31 mouse cellular contexts compared by ENCODE assay signal in the genomic region with DNA sequence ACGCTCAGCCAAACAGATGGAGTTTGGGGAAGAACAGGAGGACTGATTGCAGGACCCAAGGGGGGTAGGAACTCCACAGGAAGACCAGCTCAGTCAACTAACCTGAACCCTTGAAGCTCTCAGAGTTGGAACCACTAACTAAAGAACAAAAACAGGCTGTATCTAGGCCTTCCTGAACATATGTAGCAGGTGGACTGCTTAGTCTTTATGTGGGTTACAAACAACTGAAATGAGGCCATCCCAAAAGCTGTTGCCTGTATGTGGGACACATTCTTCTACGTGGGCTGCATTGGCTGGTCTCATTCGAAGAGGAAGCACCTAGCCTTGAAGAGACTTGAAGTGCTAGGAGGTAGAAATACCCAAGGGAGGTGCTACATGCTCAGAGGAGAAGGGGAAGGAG.
"Had no signal": no experiment of that assay in that cellular context is flagged by ENCODE, and none has a peak within 500 bp of the region (broad histone marks: within the 10 kb centered on the region; RNA-seq: fewer than 3 reads in every experiment).

No protein-coding gene starts in this region.

- H3K9me3 ChIP-seq: limb, embryonic 10.5 days; limb, embryonic 12.5 days; limb, embryonic 13.5 days; limb, embryonic 15.5 days; liver, embryonic 12.5 days; liver, embryonic 13.5 days; liver, embryonic 15.5 days; lung, embryonic 15.5 days; megakaryocyte, embryonic 14.5 days; midbrain, embryonic 10.5 days; midbrain, embryonic 12.5 days; midbrain, embryonic 13.5 days; midbrain, embryonic 15.5 days had no signal

- DNase-seq: left cerebral cortex, postnatal 4 days; liver; liver, embryonic 13.5 days; liver, postnatal 0 days; lung, adult 18-20 months; lung, adult 2 months; lung, embryonic 14.5 days; lung, postnatal 10 days; lung, postnatal 14 days; lung, postnatal 36 days; lung, postnatal 4 days; midbrain, embryonic 14.5 days had no signal

- H3K4me3 ChIP-seq: limb, embryonic 10.5 days; limb, embryonic 12.5 days; limb, embryonic 13.5 days; limb, embryonic 15.5 days; liver, embryonic 12.5 days; liver, embryonic 13.5 days; liver, embryonic 15.5 days; lung, embryonic 15.5 days; megakaryocyte, embryonic 14.5 days; midbrain, embryonic 10.5 days; midbrain, embryonic 12.5 days; midbrain, embryonic 13.5 days; midbrain, embryonic 15.5 days; myocyte had no signal

- H3K27ac ChIP-seq: limb, embryonic 10.5 days; limb, embryonic 12.5 days; limb, embryonic 13.5 days; limb, embryonic 15.5 days; liver, embryonic 12.5 days; liver, embryonic 13.5 days; liver, embryonic 14.5 days; liver, embryonic 15.5 days; lung, embryonic 15.5 days; macrophage; midbrain, embryonic 10.5 days; midbrain, embryonic 12.5 days; midbrain, embryonic 13.5 days; midbrain, embryonic 15.5 days had no signal

- H3K27me3 ChIP-seq: limb, embryonic 12.5 days; limb, embryonic 13.5 days; limb, embryonic 15.5 days; liver, embryonic 12.5 days; liver, embryonic 13.5 days; liver, embryonic 15.5 days; lung, embryonic 15.5 days; megakaryocyte, embryonic 14.5 days; midbrain, embryonic 12.5 days; midbrain, embryonic 13.5 days; midbrain, embryonic 15.5 days had no signal

- ATAC-seq: liver, embryonic 12.5 days; liver, postnatal 0 days; lung, postnatal 0 days; midbrain, embryonic 13.5 days; midbrain, embryonic 15.5 days; midbrain, embryonic 16.5 days had no signal

- H3K36me3 ChIP-seq: limb, embryonic 10.5 days; limb, embryonic 12.5 days; limb, embryonic 13.5 days; limb, embryonic 15.5 days; liver, embryonic 12.5 days; liver, embryonic 13.5 days; liver, embryonic 15.5 days; lung, embryonic 15.5 days; midbrain, embryonic 10.5 days; midbrain, embryonic 12.5 days; midbrain, embryonic 13.5 days; midbrain, embryonic 15.5 days had no signal

- H3K9ac ChIP-seq: limb, embryonic 12.5 days; limb, embryonic 13.5 days; limb, embryonic 15.5 days; liver, embryonic 12.5 days; liver, embryonic 13.5 days; liver, embryonic 14.5 days; liver, embryonic 15.5 days; liver, postnatal 0 days; lung, embryonic 14.5 days; lung, embryonic 15.5 days; midbrain, embryonic 12.5 days; midbrain, embryonic 13.5 days; midbrain, embryonic 15.5 days had no signal

- H3K4me1 ChIP-seq: limb, embryonic 10.5 days; limb, embryonic 12.5 days; limb, embryonic 13.5 days; limb, embryonic 15.5 days; liver, embryonic 12.5 days; liver, embryonic 13.5 days; liver, embryonic 15.5 days; lung, embryonic 15.5 days; megakaryocyte, embryonic 14.5 days; midbrain, embryonic 10.5 days; midbrain, embryonic 12.5 days; midbrain, embryonic 13.5 days; midbrain, embryonic 15.5 days had no signal

- H3K4me2 ChIP-seq: limb, embryonic 12.5 days; limb, embryonic 13.5 days; limb, embryonic 15.5 days; liver, embryonic 11.5 days; liver, embryonic 12.5 days; liver, embryonic 13.5 days; liver, embryonic 15.5 days; lung, embryonic 14.5 days; lung, embryonic 15.5 days; midbrain, embryonic 11.5 days; midbrain, embryonic 12.5 days; midbrain, embryonic 13.5 days; midbrain, embryonic 15.5 days had no signal
